Mouse (Mus musculus): ENCODE data around the gene Adamts4.

DNA sequence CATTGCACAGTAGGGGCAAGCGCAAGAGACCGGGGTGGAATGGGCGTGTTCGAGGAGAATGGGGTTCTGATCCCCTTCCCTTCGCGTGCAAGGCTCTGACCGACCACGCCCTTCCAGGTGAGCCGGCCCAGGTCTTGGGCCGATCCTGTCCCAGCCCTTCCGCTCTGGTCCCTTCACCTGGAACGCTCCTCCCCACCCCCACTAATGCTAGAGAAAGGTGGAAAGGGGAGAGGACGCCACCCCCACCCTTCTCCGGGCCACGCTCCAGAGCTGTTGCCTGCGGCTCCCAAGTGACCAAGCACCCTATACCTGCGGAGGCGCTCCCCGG lies 20.3 kb downstream of the Adamts4 start:
- TF ChIP-seq POLR2A (IDR thresholded peaks at IDR 0.05; ENCODE audit: extremely low read depth, insufficient read depth, low read length) = no peak
- no peak for TF ChIP-seq CTCF (IDR thresholded peaks at IDR 0.05; ENCODE audit: low read depth, low read length)

Data from liver, adult 2 months (tissue).